Mouse (Mus musculus) hindbrain, embryonic 12.5 days (tissue): ENCODE results near the gene Themis2. TPM values are rescaled to one million over a fixed set of nuclear protein-coding genes. Genes with fewer than 3 reads are reported as not detected.
"Not testable (repeated sequence)": the region's sequence is repeated elsewhere in the genome, so short reads cannot be mapped to it uniquely, and the experiment has no call there.

Source experiments
- ATAC-seq: fragments of 200-750 bp; cut with Nextera tagmentation; 2 replicates; pipeline ENCODE4 v1.8.0; 2017; ENCODE audit warnings: moderate TSS enrichment; ENCODE audit not compliant: low FRiP score
- H3K27ac ChIP-seq: fragments of 300-500 bp; sonication (generic); 2 replicates; pipeline ENCODE4 v1.5.1; 2016; ENCODE audit warnings: mild to moderate bottlenecking
- H3K27me3 ChIP-seq: fragments of 300-500 bp; sonication (generic); 2 replicates; pipeline ENCODE4 v1.6.1; 2016; ENCODE audit warnings: mild to moderate bottlenecking
- H3K36me3 ChIP-seq: fragments of 300-500 bp; sonication (generic); 2 replicates; pipeline ENCODE4 v1.6.1; 2016; ENCODE audit warnings: mild to moderate bottlenecking
- H3K4me1 ChIP-seq: fragments of 300-500 bp; sonication (generic); 2 replicates; pipeline ENCODE4 v1.6.1; 2016
- H3K4me2 ChIP-seq: fragments of 300-500 bp; sonication (generic); replicated peaks from 2 replicates; pipeline ENCODE4 v1.6.1; 2016; ENCODE audit warnings: mild to moderate bottlenecking
- H3K4me3 ChIP-seq: fragments of 300-500 bp; sonication (generic); 2 replicates; pipeline ENCODE4 v1.5.1; 2016; ENCODE audit warnings: mild to moderate bottlenecking
- H3K9ac ChIP-seq: fragments of 300-500 bp; sonication (generic); 2 replicates; pipeline ENCODE4 v1.6.1; 2016; ENCODE audit warnings: mild to moderate bottlenecking, moderate library complexity
- H3K9me3 ChIP-seq: fragments of 300-500 bp; sonication (generic); replicated peaks from 2 replicates; pipeline ENCODE4 v1.6.1; 2016; ENCODE audit warnings: mild to moderate bottlenecking
- WGBS: fragments of 180-500 bp; shearing (Covaris S2); methylation state at CpG from one replicate; pipeline ENCODE4 v1.1.7; 2016; 5-methylcytosine and 5-hydroxymethylcytosine counted together
- polyA plus RNA-seq: library from polyadenylated mRNA; unstranded; fragments of >200 nt; fragmentation: Nextera tagmentation; extraction: Ambion mirVana; gene quantifications from 2 replicates; pipeline ENCODE4 v1.2.1, GENCODE M21; 2016

The Themis2 gene
- polyA plus RNA-seq, 1 experiment from 2014 or later: 0.63 TPM

DNA sequence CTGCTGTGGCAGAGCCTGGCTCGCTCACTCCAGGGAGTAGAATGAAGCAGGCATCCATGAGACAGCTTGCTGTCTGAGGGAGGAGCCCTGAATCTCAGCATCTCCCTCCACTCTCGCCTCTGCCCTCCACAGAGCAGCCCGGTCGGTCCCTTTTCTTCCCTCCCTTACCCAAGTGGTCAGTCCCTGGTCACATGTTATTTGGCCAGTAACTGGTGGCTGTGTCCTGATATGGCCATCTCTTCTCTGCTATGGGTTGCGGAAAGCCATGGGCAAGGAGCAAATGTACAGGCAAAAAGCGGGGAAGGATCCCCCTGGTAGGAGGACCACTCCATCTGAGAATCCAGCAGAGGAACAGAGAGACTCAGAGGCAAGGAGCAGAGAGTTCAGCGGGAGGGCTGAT is 1.0 kb downstream of the Themis2 start:
- WGBS: 57% methylated on average over 7 of the region's 7 CpGs
- H3K9me3 ChIP-seq: no peaks in the 10 kb centered on the region
- H3K36me3 ChIP-seq: no peaks in the 10 kb centered on the region
- no peak for ATAC-seq
- peaks cover 31% of the 10 kb centered on the region for H3K27me3 ChIP-seq
- H3K9ac ChIP-seq: no peak overlapping the region
- H3K4me3 ChIP-seq: no peak overlapping the region
- H3K4me2 ChIP-seq: no peak overlapping the region
- no peak overlapping the region for H3K27ac ChIP-seq
- peaks cover 7% of the 10 kb centered on the region; the same call in 1 of the 2 replicates for H3K4me1 ChIP-seq

DNA sequence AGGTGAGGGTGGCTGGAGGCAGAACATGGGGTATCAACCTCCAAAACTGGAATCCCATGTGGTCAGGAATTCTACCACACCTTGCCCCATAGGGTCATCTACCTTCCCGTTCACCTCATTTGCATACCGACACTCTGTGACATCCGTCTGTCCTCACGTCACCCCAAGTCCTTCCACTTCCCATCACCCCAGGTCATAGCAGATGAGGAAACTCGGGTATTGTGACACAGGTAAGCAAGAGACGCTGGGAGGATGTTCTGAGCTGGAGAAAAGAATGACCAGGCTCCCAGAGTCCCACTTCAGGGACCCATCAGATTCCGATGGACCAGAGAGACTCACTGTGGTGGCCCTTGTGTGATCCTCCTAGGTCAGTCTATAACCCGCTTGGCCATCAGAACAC is 1.4 kb downstream of the Themis2 start:
- peaks cover 31% of the 10 kb centered on the region for H3K27me3 ChIP-seq
- no peak for ATAC-seq
- no peaks in the 10 kb centered on the region for H3K36me3 ChIP-seq
- no peak overlapping the region for H3K4me2 ChIP-seq
- H3K4me1 ChIP-seq: peaks cover 7% of the 10 kb centered on the region; the same call in 1 of the 2 replicates
- no peak overlapping the region for H3K4me3 ChIP-seq
- H3K9me3 ChIP-seq: no peaks in the 10 kb centered on the region
- H3K27ac ChIP-seq: no peak overlapping the region
- no peak overlapping the region for H3K9ac ChIP-seq
- WGBS: 79% methylated on average over 8 of the region's 8 CpGs

DNA sequence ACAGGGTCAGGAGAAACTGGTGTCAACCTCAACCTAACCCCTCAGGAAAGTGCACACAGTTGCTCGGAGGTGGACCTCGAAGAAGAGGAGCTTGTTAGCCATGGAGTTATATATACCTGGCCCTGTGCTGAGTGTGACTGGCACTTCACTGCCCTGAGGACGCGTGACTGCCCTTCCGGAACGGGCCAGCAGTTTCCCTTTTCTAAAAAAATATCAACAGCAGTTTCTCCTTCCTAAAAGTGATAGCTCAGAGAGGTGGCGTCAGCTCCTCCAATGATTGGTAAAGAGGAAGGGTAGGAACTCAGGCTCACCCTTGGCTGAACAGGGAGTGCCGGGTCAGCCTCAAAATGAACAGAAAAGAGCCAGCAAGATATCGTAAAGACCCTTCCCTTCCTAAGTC is 2.2 kb downstream of the Themis2 start:
- Histone ChIP-seq H3K9me3 (no peaks in the 10 kb centered on the region), H3K27me3 (peaks cover 31% of the 10 kb centered on the region), H3K4me3 (no peak overlapping the region), H3K36me3 (no peaks in the 10 kb centered on the region), H3K4me2 (no peak overlapping the region), H3K4me1 (peaks cover 7% of the 10 kb centered on the region; the same call in 1 of the 2 replicates), H3K9ac (no peak overlapping the region), H3K27ac (no peak overlapping the region)
- WGBS: 62% methylated on average over 9 of the region's 9 CpGs
- no peak for ATAC-seq

DNA sequence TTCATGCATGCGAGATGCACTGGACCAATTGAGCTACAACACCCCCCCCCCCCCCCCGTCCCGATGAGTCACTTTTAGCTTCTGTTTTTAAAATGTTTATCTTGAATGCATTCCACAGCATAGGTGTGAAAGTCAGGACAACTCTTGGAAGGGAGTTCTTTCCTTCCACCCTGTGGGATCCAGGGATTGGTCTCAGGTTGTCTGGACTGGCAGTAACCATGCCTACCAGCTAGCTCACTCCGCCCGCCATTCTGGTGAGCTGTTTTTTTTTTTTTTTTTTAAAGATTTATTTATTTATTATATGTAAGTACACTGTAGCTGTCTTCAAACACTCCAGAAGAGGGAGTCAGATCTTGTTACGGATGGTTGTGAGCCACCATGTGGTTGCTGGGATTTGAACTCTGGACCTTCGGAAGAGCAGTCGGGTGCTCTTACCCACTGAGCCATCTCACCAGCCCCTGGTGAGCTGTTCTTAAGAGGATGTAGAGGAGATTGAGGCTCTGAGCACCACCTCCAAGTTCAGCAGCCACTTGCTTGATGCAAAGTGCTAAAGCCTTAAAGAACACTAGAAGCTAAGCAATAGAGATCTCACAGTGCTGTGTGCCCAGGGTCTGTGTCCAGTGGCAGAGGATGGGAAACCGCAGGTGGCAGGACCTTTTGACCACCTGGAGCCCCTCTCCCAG is 2.7 kb downstream of the Themis2 start:
- H3K4me2 ChIP-seq, H3K9me3 ChIP-seq, H3K9ac ChIP-seq, H3K4me3 ChIP-seq, H3K4me1 ChIP-seq, ATAC-seq, H3K27ac ChIP-seq, H3K36me3 ChIP-seq: not testable (repeated sequence)
- peaks cover 31% of the 10 kb centered on the region for H3K27me3 ChIP-seq
- WGBS: 84% methylated on average over 9 of the region's 9 CpGs

DNA sequence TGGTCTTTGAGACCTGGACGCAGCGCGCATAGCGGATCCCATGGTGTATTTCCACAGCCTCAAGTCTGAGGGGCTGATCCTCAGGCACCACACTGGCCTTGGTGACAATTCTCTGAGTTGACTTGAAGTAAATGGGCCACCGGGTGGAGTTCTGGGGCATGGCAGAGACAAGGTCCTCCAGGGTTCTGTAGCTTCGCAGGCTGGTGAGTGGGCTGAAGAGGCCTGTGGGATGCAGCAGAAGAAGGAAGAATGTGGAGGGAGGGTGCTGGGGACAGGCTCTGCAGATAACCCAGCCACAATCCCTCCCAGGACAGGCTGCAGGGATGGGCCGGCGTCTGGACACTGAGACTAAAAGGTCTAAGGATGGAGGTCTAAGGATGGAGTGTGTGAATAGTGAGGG is 6.5 kb downstream of the Themis2 start:
- no peaks in the 10 kb centered on the region for H3K9me3 ChIP-seq
- peaks cover 4% of the 10 kb centered on the region for H3K27me3 ChIP-seq
- no peak overlapping the region for H3K4me3 ChIP-seq
- 90% methylated on average over 8 of the region's 8 CpGs for WGBS
- no peak overlapping the region for H3K4me2 ChIP-seq
- H3K9ac ChIP-seq: no peak overlapping the region
- no peaks in the 10 kb centered on the region for H3K36me3 ChIP-seq
- ATAC-seq: no peak
- H3K4me1 ChIP-seq: no peaks in the 10 kb centered on the region
- no peak overlapping the region for H3K27ac ChIP-seq

DNA sequence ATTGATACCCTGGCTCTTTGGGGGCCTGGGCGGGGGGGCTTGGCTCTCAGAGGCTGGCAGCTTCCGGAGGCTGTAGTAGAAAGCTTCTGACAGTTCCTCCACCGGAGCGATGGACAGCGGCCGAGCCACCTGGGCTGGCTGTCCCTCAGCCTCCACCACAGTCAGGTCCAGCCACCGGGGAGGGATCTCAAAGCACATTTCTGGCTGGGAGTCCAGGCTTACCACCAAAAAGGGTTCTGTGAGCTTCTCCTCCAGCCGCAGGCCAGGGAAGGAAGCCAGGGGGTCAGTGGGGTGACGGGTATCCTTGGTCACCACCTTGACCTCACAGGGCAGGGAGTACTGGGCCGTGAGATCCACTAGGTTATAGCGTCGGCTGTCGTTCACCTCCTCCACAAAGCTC is 11.0 kb downstream of the Themis2 start:
- Histone ChIP-seq H3K27me3 (no peaks in the 10 kb centered on the region), H3K4me1 (no peaks in the 10 kb centered on the region), H3K36me3 (no peaks in the 10 kb centered on the region), H3K9ac (no peak overlapping the region), H3K4me2 (no peak overlapping the region), H3K27ac (no peak overlapping the region), H3K9me3 (no peaks in the 10 kb centered on the region), H3K4me3 (no peak overlapping the region)
- ATAC-seq: no peak
- 92% methylated on average over 13 of the region's 13 CpGs for WGBS

DNA sequence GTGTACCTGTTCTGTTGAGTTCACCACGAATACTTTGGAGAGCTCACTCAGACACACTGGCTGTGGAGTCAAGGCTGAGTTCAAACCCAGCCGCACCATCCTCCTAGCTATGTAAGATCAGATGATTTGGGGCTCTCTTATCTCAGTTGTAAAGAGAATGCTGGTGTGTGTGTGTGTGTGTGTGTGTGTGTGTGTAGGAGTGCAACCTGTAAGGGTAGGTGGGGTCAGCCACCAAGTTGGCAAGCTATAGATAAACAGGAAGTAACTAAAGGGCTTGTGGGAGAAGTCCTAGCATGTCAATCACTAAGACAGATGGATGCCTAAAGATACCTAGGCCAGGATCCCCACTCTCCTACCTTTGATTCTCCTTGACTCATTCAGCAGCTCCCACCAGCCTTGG is 12.5 kb downstream of the Themis2 start:
- Histone ChIP-seq H3K4me1 (no peaks in the 10 kb centered on the region), H3K36me3 (peaks cover 9% of the 10 kb centered on the region), H3K9ac (no peak overlapping the region), H3K4me3 (no peak overlapping the region), H3K27ac (no peak overlapping the region), H3K9me3 (no peaks in the 10 kb centered on the region), H3K27me3 (no peaks in the 10 kb centered on the region), H3K4me2 (no peak overlapping the region)
- 92% methylated on average over 2 of the region's 2 CpGs for WGBS
- ATAC-seq: no peak

DNA sequence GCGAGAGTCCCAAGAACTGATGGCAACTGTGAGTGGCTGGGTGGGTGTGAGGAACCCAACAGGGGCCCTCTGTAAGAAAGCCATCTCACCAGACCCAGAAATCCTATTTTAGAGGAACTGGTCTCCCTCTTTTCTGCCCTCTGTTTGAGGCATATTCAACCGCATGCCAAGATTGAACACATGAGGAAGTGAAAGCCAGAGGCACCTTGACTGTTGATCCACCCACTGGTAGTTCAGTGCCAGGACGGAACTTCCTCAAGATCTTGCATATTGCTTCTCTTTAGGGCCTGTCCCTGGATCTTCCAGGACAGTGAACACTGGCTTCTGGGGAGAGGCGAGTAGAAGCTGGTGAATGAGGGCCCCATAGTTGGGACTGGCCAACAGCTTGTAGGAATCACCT is 15.9 kb downstream of the Themis2 start:
- H3K36me3 ChIP-seq: peaks cover 42% of the 10 kb centered on the region
- no peaks in the 10 kb centered on the region for H3K9me3 ChIP-seq
- H3K4me2 ChIP-seq: no peak overlapping the region
- no peak overlapping the region for H3K27ac ChIP-seq
- no peaks in the 10 kb centered on the region for H3K4me1 ChIP-seq
- no peak overlapping the region for H3K4me3 ChIP-seq
- 90% methylated on average over 4 of the region's 4 CpGs for WGBS
- no peak overlapping the region for H3K9ac ChIP-seq
- ATAC-seq: no peak
- H3K27me3 ChIP-seq: no peaks in the 10 kb centered on the region

DNA sequence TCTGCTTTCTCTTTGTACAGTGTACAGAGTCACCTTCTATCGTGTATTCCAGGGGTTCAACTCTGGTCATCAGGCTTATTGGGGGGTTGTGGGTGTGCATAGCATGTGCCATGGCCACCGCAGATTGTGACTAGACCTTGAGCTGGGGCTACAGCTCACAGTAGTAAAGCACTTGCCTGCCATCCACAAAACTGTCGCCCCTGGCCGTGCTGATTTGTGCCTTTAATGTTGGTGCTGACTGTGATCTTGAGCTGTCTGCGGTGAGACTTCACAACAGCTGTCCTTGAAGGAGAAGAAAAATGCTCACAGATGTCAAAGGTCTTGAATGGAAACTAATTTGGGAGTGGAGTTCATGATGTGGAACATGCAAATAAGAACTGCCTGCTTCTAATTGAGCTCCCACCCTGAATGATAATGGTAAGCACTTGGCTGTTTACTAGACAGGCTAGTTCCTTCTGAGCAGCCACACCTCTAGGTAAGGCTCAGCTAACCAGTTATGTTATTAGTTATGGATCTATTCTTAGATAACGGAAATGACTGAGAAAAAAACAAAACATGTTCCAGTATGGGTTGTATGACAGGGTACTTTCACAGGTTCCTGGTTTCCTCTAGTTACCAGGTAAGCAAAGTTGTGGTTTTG is 17.5 kb downstream of the Themis2 start:
- Histone ChIP-seq H3K36me3 (peaks cover 56% of the 10 kb centered on the region), H3K9me3 (no peaks in the 10 kb centered on the region), H3K4me2 (no peak overlapping the region), H3K9ac (no peak overlapping the region), H3K4me3 (no peak overlapping the region), H3K4me1 (no peaks in the 10 kb centered on the region), H3K27ac (no peak overlapping the region), H3K27me3 (no peaks in the 10 kb centered on the region)
- WGBS: 94% methylated on average over 6 of the region's 6 CpGs
- no peak for ATAC-seq

DNA sequence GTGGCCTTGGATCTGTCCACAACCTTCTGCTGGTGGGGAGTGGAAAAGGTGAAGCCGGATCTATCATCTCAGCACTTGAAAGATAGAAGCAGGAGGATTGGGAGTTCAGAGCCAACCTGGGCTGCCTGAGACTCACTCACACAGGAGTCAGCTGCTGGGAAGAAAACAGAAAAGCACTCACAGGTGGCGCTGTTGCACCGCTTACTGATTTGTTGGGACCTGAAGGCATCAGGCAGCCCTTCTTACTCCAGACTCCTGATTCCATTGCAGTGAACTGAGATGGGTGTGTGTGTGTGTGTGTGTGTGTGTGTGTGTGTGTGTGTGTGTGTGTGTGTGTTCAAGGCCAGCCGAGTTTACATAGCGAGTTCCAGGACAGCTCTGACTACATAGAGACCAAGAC is 19.4 kb downstream of the Themis2 start:
- Histone ChIP-seq H3K36me3 (peaks cover 72% of the 10 kb centered on the region), H3K27me3 (no peaks in the 10 kb centered on the region), H3K4me2 (no peak overlapping the region), H3K27ac (no peak overlapping the region), H3K9ac (no peak overlapping the region), H3K4me3 (no peak overlapping the region), H3K4me1 (no peaks in the 10 kb centered on the region), H3K9me3 (no peaks in the 10 kb centered on the region)
- WGBS: 89% methylated on average over 5 of the region's 5 CpGs
- no peak for ATAC-seq

DNA sequence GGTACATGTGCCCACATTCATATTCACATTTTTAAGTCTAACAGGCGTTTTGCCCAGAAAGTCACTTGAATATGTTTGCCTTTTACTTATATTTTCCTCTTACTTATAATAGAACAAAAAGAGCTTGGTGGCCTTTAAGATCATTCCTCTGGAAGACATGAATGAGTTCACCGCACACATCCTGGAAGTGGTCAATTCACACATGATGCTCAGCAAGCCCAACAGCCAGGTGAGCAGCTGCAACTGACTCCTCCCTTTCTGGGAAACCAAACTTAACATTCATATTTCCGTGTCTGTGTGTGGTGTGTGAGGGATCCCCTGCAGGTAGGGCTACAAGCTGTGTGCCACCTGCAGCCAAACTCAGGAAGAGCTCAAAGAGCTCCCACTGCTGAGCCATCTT is 21.3 kb downstream of the Themis2 start:
- 91% methylated on average over 3 of the region's 3 CpGs for WGBS
- H3K4me3 ChIP-seq: no peak overlapping the region
- H3K4me2 ChIP-seq: no peak overlapping the region
- H3K27ac ChIP-seq: no peak overlapping the region
- no peak for ATAC-seq
- H3K9me3 ChIP-seq: no peaks in the 10 kb centered on the region
- H3K36me3 ChIP-seq: peaks cover 87% of the 10 kb centered on the region
- H3K27me3 ChIP-seq: no peaks in the 10 kb centered on the region
- no peak overlapping the region; the same call in 1 of the 2 replicates for H3K9ac ChIP-seq
- no peaks in the 10 kb centered on the region for H3K4me1 ChIP-seq

DNA sequence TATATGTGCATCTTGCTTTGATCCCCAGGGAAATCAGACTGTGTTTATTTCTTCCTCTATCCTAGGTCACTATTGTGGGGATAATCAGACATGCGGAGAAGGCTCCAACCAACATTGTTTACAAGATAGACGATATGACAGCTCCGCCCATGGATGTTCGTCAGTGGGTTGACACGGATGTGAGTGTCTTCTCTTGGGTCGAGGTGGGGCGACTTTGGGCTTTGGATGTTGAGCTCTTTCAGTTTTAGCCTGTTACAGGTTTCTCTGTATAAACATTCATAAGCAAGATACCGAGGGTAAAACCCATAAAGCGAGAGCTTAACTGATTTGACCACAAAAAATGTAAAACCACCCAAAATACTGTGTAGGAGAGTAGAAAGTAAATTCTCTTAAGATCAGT is 24.4 kb downstream of the Themis2 start:
- peaks cover 60% of the 10 kb centered on the region for H3K36me3 ChIP-seq
- H3K4me3 ChIP-seq: no peak overlapping the region
- H3K27ac ChIP-seq: no peak overlapping the region
- H3K4me2 ChIP-seq: no peak overlapping the region
- H3K9ac ChIP-seq: no peak overlapping the region
- no peak for ATAC-seq
- H3K9me3 ChIP-seq: no peaks in the 10 kb centered on the region
- WGBS: 93% methylated on average over 9 of the region's 9 CpGs
- peaks cover 12% of the 10 kb centered on the region for H3K4me1 ChIP-seq
- H3K27me3 ChIP-seq: no peaks in the 10 kb centered on the region
